Mouse (Mus musculus): Measurements from ENCODE around the gene Anxa10. TPM values are rescaled to one million over a fixed set of nuclear protein-coding genes. Genes with fewer than 3 reads are reported as not detected.

Gene Anxa10
- total RNA-seq (2015; ENCODE audit: low replicate concordance) (not detected in 2 replicates), total RNA-seq (2017; ENCODE audit: low replicate concordance) (not detected in 2 replicates)

DNA sequence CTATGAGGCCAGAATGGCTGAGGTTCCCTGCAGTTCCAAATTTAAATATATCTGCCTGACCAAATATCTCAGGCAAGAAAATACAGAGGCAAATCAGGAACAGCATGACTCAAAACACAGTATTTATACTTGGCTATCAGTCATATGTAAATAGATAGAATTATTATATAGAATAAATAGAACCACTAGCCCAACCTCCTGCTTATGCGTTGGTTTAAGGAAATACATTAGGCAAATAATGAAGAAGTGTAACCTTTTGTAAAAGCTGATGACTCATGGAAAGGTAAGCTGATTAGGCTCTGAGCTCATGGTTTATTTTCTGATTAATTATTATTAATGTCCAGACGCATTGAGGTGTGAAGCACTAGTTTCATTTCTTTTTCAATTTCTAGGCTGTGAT is at the start of gene Anxa10:
Gene Anxa10 (minus strand): TSS at position 53 of the 400 bp plus-strand sequence.
- no peak for ATAC-seq (replicated peaks; ENCODE audit: low FRiP score, poor library complexity, severe bottlenecking)

GRCm38 (mm10) chr8:62132662-62133366 is 9.9 kb upstream of the Anxa10 start:
- ATAC-seq (replicated peaks; ENCODE audit: low FRiP score, poor library complexity, severe bottlenecking): no peak

- ATAC-seq (replicated peaks; ENCODE audit: low FRiP score, poor library complexity, severe bottlenecking): no peak
These were observed 25.7 kb downstream of the Anxa10 start for GRCm38 (mm10) chr8:62097213-62097612.

- ATAC-seq (replicated peaks; ENCODE audit: low FRiP score, poor library complexity, severe bottlenecking): no peak
These were observed 41.1 kb downstream of the Anxa10 start for GRCm38 (mm10) chr8:62081804-62082203.

DNA sequence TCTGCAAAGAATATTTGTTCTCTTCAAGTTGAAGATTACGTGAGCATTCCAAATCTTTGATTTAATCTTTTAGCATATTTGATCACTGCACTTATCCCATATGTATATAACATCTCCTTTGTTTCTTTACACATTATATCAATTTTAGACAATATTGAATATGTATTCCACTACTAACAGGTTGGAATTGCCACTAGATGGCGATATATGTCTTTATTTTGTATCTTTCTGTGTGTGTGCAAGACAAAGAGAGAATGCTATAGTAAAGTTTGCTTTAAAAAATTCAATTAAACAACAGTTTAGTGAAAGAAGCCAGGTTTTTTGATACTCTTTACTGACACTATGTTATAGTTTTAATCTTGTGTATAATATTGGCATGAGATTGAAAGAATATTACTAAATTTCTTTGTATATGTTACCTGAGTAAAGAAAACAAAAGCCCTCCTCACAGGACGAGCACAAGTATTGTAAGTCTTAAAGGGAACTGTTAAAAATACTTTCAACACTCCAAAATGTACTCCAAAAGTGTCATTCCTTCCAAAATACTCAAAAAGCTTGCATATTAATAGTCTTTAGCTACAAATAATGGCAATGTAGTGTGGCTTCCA is 42.7 kb downstream of the Anxa10 start:
- no peak for ATAC-seq (replicated peaks; ENCODE audit: low FRiP score, poor library complexity, severe bottlenecking)

DNA sequence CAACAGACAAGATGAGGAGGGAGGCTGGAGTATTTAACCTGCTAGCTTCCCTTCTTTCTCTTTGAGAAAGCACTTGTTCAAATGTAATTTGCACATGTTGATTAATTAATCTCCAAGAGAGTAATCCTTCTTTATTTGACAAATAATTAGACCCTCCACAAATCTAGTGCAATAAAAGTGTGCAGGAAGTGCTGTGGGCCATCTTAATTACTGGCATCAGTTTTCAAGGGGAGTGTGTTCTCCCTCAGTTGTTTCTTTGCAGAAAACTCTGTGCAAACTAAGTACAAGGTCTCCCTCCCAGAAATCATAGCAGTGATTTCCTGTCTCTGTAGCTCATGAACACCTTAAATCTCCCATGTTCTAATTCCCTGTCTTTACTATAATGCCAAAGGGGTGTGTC is 54.6 kb downstream of the Anxa10 start:
- no peak for ATAC-seq (replicated peaks; ENCODE audit: low FRiP score, poor library complexity, severe bottlenecking)

GRCm38 (mm10) chr8:62060357-62060756 is 62.6 kb downstream of the Anxa10 start:
- ATAC-seq (replicated peaks; ENCODE audit: low FRiP score, poor library complexity, severe bottlenecking): no peak

GRCm38 (mm10) chr8:62046809-62047208 is 76.1 kb downstream of the Anxa10 start:
- no peak for ATAC-seq (replicated peaks; ENCODE audit: low FRiP score, poor library complexity, severe bottlenecking)

- no peak for ATAC-seq (replicated peaks; ENCODE audit: low FRiP score, poor library complexity, severe bottlenecking)
These were observed 88.6 kb downstream of the Anxa10 start for GRCm38 (mm10) chr8:62034351-62034750.

GRCm38 (mm10) chr8:62014582-62014981 is 108.4 kb downstream of the Anxa10 start:
- ATAC-seq (replicated peaks; ENCODE audit: low FRiP score, poor library complexity, severe bottlenecking): no peak

GRCm38 (mm10) chr8:62014166-62014565 is 108.8 kb downstream of the Anxa10 start:
- ATAC-seq (replicated peaks; ENCODE audit: low FRiP score, poor library complexity, severe bottlenecking): no peak

Other genes starting within 250 kb of the Anxa10 start
- 0.63 TPM in 1 of 2 replicates, not detected in the other for gene Palld, start 220.5 kb downstream of the Anxa10 start, total RNA-seq (2015; ENCODE audit: low replicate concordance)
- 0.68 and 1.1 TPM in 2 replicates for gene Palld, start 220.5 kb downstream of the Anxa10 start, total RNA-seq (2017; ENCODE audit: low replicate concordance)
- gene Ddx60, start 195.1 kb downstream of the Anxa10 start, total RNA-seq (2015; ENCODE audit: low replicate concordance): 2.5 and 5.8 TPM in 2 replicates
- 1.8 and 3.2 TPM in 2 replicates for gene Ddx60, start 195.1 kb downstream of the Anxa10 start, total RNA-seq (2017; ENCODE audit: low replicate concordance)